20 mouse cellular contexts compared by ENCODE assay signal in the genomic region with DNA sequence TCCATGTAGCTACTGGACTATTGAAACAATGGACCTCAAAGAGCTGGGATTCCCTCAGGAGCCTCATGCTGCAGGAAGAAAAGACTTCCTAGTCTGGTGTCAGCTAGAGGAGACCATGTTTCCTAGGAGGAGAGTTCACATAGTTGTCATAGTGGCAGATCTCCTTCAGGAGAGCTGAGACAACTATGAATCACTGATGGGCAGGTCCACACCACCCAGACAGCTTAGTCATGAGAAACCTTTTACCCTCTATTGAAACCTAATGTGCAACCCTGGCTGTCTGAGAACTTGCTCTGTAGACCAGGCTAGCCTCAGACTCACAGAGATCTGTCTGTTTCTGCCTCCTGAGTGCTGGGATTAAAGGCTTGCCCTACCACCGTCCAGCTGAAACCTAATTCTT.
A peak's percentile ranks its signal among the peaks of the same experiment; 100 is the strongest.
DNase-seq lines count a peak whose midpoint lies in the region; ATAC-seq and TF ChIP-seq lines count a peak whose summit lies in the region.
"Had no signal": no experiment of that assay in that cellular context is flagged by ENCODE, and none has a peak within 500 bp of the region (broad histone marks: within the 10 kb centered on the region; RNA-seq: fewer than 3 reads in every experiment).

No protein-coding gene starts in this region.

- TF ChIP-seq EP300 in stomach, postnatal 0 days (optimal IDR thresholded peaks at IDR 0.05) = no peak

- H3K27me3 ChIP-seq in stomach, postnatal 0 days (ENCODE audit: control insufficient read depth, insufficient read depth, low read length) = no peaks in the 10 kb centered on the region
- no peaks in the 10 kb centered on the region for H3K27me3 ChIP-seq in kidney, embryonic 16.5 days (ENCODE audit: insufficient read depth, low read length)
- no peaks in the 10 kb centered on the region for H3K27me3 ChIP-seq in hindbrain, embryonic 11.5 days (ENCODE audit: control insufficient read depth, insufficient read depth, low read length)
- H3K27me3 ChIP-seq: CH12.LX, Patski had no signal

- no peak for TF ChIP-seq CTCF in stomach, postnatal 0 days (IDR thresholded peaks at IDR 0.05; ENCODE audit: low read depth)

- H3K9ac ChIP-seq in stomach, postnatal 0 days (ENCODE audit: low read length) = no peak overlapping the region
- no peak overlapping the region for H3K9ac ChIP-seq in kidney, embryonic 16.5 days (replicated peaks; ENCODE audit: low read length)
- no peak overlapping the region for H3K9ac ChIP-seq in hindbrain, embryonic 11.5 days (ENCODE audit: low read depth, low read length)

- no peak overlapping the region for H3K27ac ChIP-seq in stomach, postnatal 0 days (replicated peaks)
- H3K27ac ChIP-seq in kidney, embryonic 16.5 days (ENCODE audit: low read length) = no peak overlapping the region
- H3K27ac ChIP-seq in hindbrain, embryonic 11.5 days (ENCODE audit: low read depth, low read length) = no peak overlapping the region

- H3K9me3 ChIP-seq in stomach, postnatal 0 days (ENCODE audit: control insufficient read depth, low read length) = no peaks in the 10 kb centered on the region
- H3K9me3 ChIP-seq in kidney, embryonic 16.5 days (ENCODE audit: low read length) = no peaks in the 10 kb centered on the region
- H3K9me3 ChIP-seq in hindbrain, embryonic 11.5 days (ENCODE audit: control insufficient read depth, low read length) = no peaks in the 10 kb centered on the region
- H3K9me3 ChIP-seq: G1E had no signal

- H3K4me3 ChIP-seq in stomach, postnatal 0 days (ENCODE audit: low read depth, low read length) = no peak overlapping the region
- H3K4me3 ChIP-seq in kidney, embryonic 16.5 days (ENCODE audit: low read length) = no peak overlapping the region
- no peak overlapping the region for H3K4me3 ChIP-seq in hindbrain, embryonic 11.5 days (ENCODE audit: low read depth, low read length)

- WGBS in stomach, postnatal 0 days = 89% methylated on average over 1 of the region's 1 CpGs
- WGBS in kidney, embryonic 16.5 days = 59% methylated on average over 1 of the region's 1 CpGs
- 91% methylated on average over 1 of the region's 1 CpGs for WGBS in hindbrain, embryonic 11.5 days

- H3K36me3 ChIP-seq in stomach, postnatal 0 days (ENCODE audit: control insufficient read depth, insufficient read depth, low read length) = no peaks in the 10 kb centered on the region
- no peaks in the 10 kb centered on the region for H3K36me3 ChIP-seq in kidney, embryonic 16.5 days (ENCODE audit: insufficient read depth, low read length)
- H3K36me3 ChIP-seq in hindbrain, embryonic 11.5 days (ENCODE audit: control insufficient read depth, insufficient read depth, low read length) = no peaks in the 10 kb centered on the region
- H3K36me3 ChIP-seq: G1E had no signal

- ATAC-seq in stomach, postnatal 0 days (ENCODE audit: low FRiP score, low TSS enrichment) = peak; percentile 59
- no peak for ATAC-seq in kidney, embryonic 16.5 days (ENCODE audit: low FRiP score, low TSS enrichment)
- no peak for ATAC-seq in hindbrain, embryonic 11.5 days (ENCODE audit: low FRiP score)
- ATAC-seq: activated CD4-positive, CD25-positive, alpha-beta regulatory T cell, adult 4 months; CD4-positive, CD25-positive, alpha-beta regulatory T cell, adult 4 months; Patski had no signal

- H3K4me1 ChIP-seq in stomach, postnatal 0 days (replicated peaks; ENCODE audit: control insufficient read depth, insufficient read depth) = no peaks in the 10 kb centered on the region
- no peaks in the 10 kb centered on the region for H3K4me1 ChIP-seq in kidney, embryonic 16.5 days (ENCODE audit: insufficient read depth, low read length)
- no peaks in the 10 kb centered on the region for H3K4me1 ChIP-seq in hindbrain, embryonic 11.5 days (replicated peaks; ENCODE audit: control insufficient read depth, insufficient read depth, low read length)

- DNase-seq in 3T3-L1 (ENCODE audit: low read depth, low spot score) = peak; percentile 56
- no peak for DNase-seq in stomach, postnatal 0 days (ENCODE audit: low spot score)
- DNase-seq in hindbrain, embryonic 11.5 days (ENCODE audit: low spot score) = no peak
- DNase-seq: adrenal gland, adult 2 months; adrenal gland, adult 8-10 months; adrenal gland, postnatal 10 days; adrenal gland, postnatal 14 days; adrenal gland, postnatal 25 days; adrenal gland, postnatal 36 days; B cell, adult 2 months; cerebellum, adult 11 months; cerebellum, adult 11-12 months; cerebellum, adult 18-20 months; cerebellum, adult 2 months had no signal

- no peak overlapping the region for H3K4me2 ChIP-seq in stomach, postnatal 0 days (replicated peaks; ENCODE audit: low read depth)
- no peak overlapping the region for H3K4me2 ChIP-seq in kidney, embryonic 16.5 days (replicated peaks; ENCODE audit: low read depth, low read length)
- no peak overlapping the region for H3K4me2 ChIP-seq in hindbrain, embryonic 11.5 days (replicated peaks; ENCODE audit: low read depth, low read length)
